Mouse (Mus musculus) small intestine, adult 2 months (tissue): ENCODE measurements around the gene Lrrc58.

ENCODE experiments used
- CTCF ChIP-seq: fragments of 200-500 bp; IDR thresholded peaks from 2 replicates; pipeline ENCODE4 v1.5.1; 2012; ENCODE audit warnings: low read depth, mild to moderate bottlenecking, control low read depth, inconsistent platforms, low read length, moderate library complexity, mixed read lengths; ENCODE audit not compliant: insufficient replicate concordance, insufficient read length; ENCODE audit errors: extremely low read depth
- POLR2A ChIP-seq: fragments of 200-500 bp; IDR thresholded peaks from 2 replicates; pipeline ENCODE4 v1.6.1; 2012; ENCODE audit warnings: low read depth, mild to moderate bottlenecking, control low read depth, inconsistent platforms, low read length, moderate library complexity

GRCm38 (mm10) chr16:37911086-37911485, 42.9 kb downstream of the Lrrc58 start:
- no peak for TF ChIP-seq POLR2A
- TF ChIP-seq CTCF: no peak
